Comparison of ENCODE assay signal across 17 mouse cellular contexts in the genomic region with DNA sequence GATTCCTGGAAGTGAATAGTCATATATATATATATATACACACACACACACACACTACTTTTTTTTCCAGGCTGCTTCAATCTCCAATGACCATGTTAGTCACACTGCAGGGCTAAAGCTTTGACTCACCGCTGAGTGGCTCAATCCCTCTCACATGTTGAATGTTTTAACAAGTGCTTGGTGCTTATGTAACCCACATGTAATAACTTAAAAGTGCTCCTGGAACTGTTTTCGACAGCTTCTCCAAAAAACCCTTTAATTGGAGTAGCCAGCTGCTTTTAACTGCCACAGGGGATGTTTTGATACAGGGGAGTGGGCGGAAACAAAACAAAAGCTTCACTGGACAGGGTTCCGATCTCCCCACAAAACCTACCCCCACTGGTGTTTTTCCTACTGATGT. TPM values are rescaled to one million over a fixed set of nuclear protein-coding genes. Genes with fewer than 3 reads are reported as not detected.
DNase-seq lines count a peak whose midpoint lies in the region; ATAC-seq and TF ChIP-seq lines count a peak whose summit lies in the region.
"Had no signal": no experiment of that assay in that cellular context is flagged by ENCODE, and none has a peak within 500 bp of the region (broad histone marks: within the 10 kb centered on the region; RNA-seq: fewer than 3 reads in every experiment).

No protein-coding gene starts in this region.

- H3K4me1 ChIP-seq in lung, postnatal 0 days (ENCODE audit: insufficient read depth, low read depth, low read length) = no peaks in the 10 kb centered on the region
- no peaks in the 10 kb centered on the region for H3K4me1 ChIP-seq in embryonic facial prominence, embryonic 14.5 days (ENCODE audit: control insufficient read depth, insufficient read depth, low read length)
- 0 out of 2 replicates have a peak, but pooled peaks cover 3% of the 10 kb centered on the region for H3K4me1 ChIP-seq in limb, embryonic 14.5 days (ENCODE audit: control insufficient read depth, insufficient read depth, low read length)
- H3K4me1 ChIP-seq in forebrain, embryonic 11.5 days (replicated peaks; ENCODE audit: control insufficient read depth, insufficient read depth, low read length) = no peaks in the 10 kb centered on the region
- H3K4me1 ChIP-seq: heart, embryonic 13.5 days; stomach, embryonic 15.5 days had no signal

- 0 out of 2 replicates have a peak, but pooled peaks have one; percentile 25 for ATAC-seq in lung, postnatal 0 days
- no peak for ATAC-seq in embryonic facial prominence, embryonic 14.5 days (ENCODE audit: low read depth)
- peak; percentile 55; the same call in 1 of the 2 replicates for ATAC-seq in limb, embryonic 14.5 days (ENCODE audit: low FRiP score, low read depth)
- no peak for ATAC-seq in forebrain, embryonic 11.5 days (replicated peaks; ENCODE audit: low FRiP score)
- ATAC-seq: activated CD4-positive, CD25-positive, alpha-beta regulatory T cell, adult 4 months; hindbrain, postnatal 0 days had no signal

- WGBS in lung, postnatal 0 days = 71% methylated on average over 4 of the region's 4 CpGs
- WGBS in embryonic facial prominence, embryonic 14.5 days = 37% methylated on average over 4 of the region's 4 CpGs
- WGBS in limb, embryonic 14.5 days = 18% methylated on average over 4 of the region's 4 CpGs
- WGBS in forebrain, embryonic 11.5 days = 72% methylated on average over 4 of the region's 4 CpGs

- DNase-seq in adrenal gland, adult 2 months = peak; percentile 65
- DNase-seq in adrenal gland, adult 18-20 months (ENCODE audit: low spot score in 2 of 2) = no peak
- no peak for DNase-seq in lung, postnatal 0 days (ENCODE audit: low spot score)
- DNase-seq in lung, postnatal 10 days = no peak
- peak; percentile 41 for DNase-seq in embryonic facial prominence, embryonic 14.5 days (ENCODE audit: low spot score)
- DNase-seq in limb, embryonic 14.5 days (ENCODE audit: low spot score) = peak; percentile 63
- no peak for DNase-seq in forebrain, embryonic 11.5 days (ENCODE audit: low spot score)
- no peak for DNase-seq in cerebellum, adult 11-12 months
- DNase-seq: cerebellum, adult 8-10 months; gastrocnemius, postnatal 10 days; kidney, postnatal 14 days; retina, postnatal 1 day had no signal

- no peak for TF ChIP-seq CTCF in lung, postnatal 0 days (IDR thresholded peaks at IDR 0.05)

- no peaks in the 10 kb centered on the region for H3K36me3 ChIP-seq in lung, postnatal 0 days (ENCODE audit: insufficient read depth, low read length)
- H3K36me3 ChIP-seq in embryonic facial prominence, embryonic 14.5 days (ENCODE audit: control insufficient read depth, insufficient read depth, low read length) = no peaks in the 10 kb centered on the region
- no peaks in the 10 kb centered on the region for H3K36me3 ChIP-seq in limb, embryonic 14.5 days (ENCODE audit: control insufficient read depth, insufficient read depth, low read length)
- no peaks in the 10 kb centered on the region for H3K36me3 ChIP-seq in forebrain, embryonic 11.5 days (ENCODE audit: control insufficient read depth, insufficient read depth, low read length)
- H3K36me3 ChIP-seq: heart, embryonic 13.5 days; stomach, embryonic 15.5 days had no signal

- no peaks in the 10 kb centered on the region for H3K9me3 ChIP-seq in lung, postnatal 0 days (ENCODE audit: low read length)
- H3K9me3 ChIP-seq in embryonic facial prominence, embryonic 14.5 days (ENCODE audit: control insufficient read depth, low read length) = no peaks in the 10 kb centered on the region
- H3K9me3 ChIP-seq in limb, embryonic 14.5 days (ENCODE audit: control insufficient read depth, low read length) = no peaks in the 10 kb centered on the region
- no peaks in the 10 kb centered on the region for H3K9me3 ChIP-seq in forebrain, embryonic 11.5 days (ENCODE audit: control insufficient read depth, low read length)
- H3K9me3 ChIP-seq: stomach, embryonic 15.5 days had no signal

- no peak overlapping the region for H3K4me2 ChIP-seq in lung, postnatal 0 days (replicated peaks; ENCODE audit: low read depth, low read length)
- H3K4me2 ChIP-seq in embryonic facial prominence, embryonic 14.5 days (ENCODE audit: low read depth, low read length) = no peak overlapping the region
- no peak overlapping the region for H3K4me2 ChIP-seq in limb, embryonic 14.5 days (replicated peaks; ENCODE audit: low read depth, low read length, severe bottlenecking)
- H3K4me2 ChIP-seq in forebrain, embryonic 11.5 days (ENCODE audit: low read depth, low read length, severe bottlenecking) = no peak overlapping the region
- H3K4me2 ChIP-seq: heart, embryonic 13.5 days; stomach, embryonic 15.5 days had no signal

- H3K27ac ChIP-seq in lung, postnatal 0 days (ENCODE audit: low read length) = no peak overlapping the region
- H3K27ac ChIP-seq in embryonic facial prominence, embryonic 14.5 days (replicated peaks; ENCODE audit: low read depth, low read length) = no peak overlapping the region
- H3K27ac ChIP-seq in limb, embryonic 14.5 days (replicated peaks; ENCODE audit: low read depth, low read length) = no peak overlapping the region
- H3K27ac ChIP-seq in forebrain, embryonic 11.5 days (ENCODE audit: low read depth, low read length) = no peak overlapping the region
- H3K27ac ChIP-seq: heart, embryonic 13.5 days; hindbrain, postnatal 0 days; liver, embryonic 14.5 days; stomach, embryonic 15.5 days had no signal

- no peak for TF ChIP-seq EP300 in lung, postnatal 0 days (IDR thresholded peaks at IDR 0.05)

- H3K9ac ChIP-seq in lung, postnatal 0 days (replicated peaks; ENCODE audit: low read depth) = no peak overlapping the region
- H3K9ac ChIP-seq in embryonic facial prominence, embryonic 14.5 days (ENCODE audit: low read depth, low read length) = no peak overlapping the region
- no peak overlapping the region for H3K9ac ChIP-seq in limb, embryonic 14.5 days (ENCODE audit: low read depth, low read length, severe bottlenecking)
- H3K9ac ChIP-seq in forebrain, embryonic 11.5 days (ENCODE audit: low read length) = no peak overlapping the region
- H3K9ac ChIP-seq: heart, embryonic 13.5 days; liver, embryonic 14.5 days; stomach, embryonic 15.5 days had no signal

- H3K27me3 ChIP-seq in lung, postnatal 0 days (replicated peaks; ENCODE audit: insufficient read depth, low read length) = no peaks in the 10 kb centered on the region
- H3K27me3 ChIP-seq in embryonic facial prominence, embryonic 14.5 days (replicated peaks; ENCODE audit: control insufficient read depth, insufficient read depth, low read length) = no peaks in the 10 kb centered on the region
- no peaks in the 10 kb centered on the region for H3K27me3 ChIP-seq in limb, embryonic 14.5 days (ENCODE audit: control insufficient read depth, insufficient read depth, low read length)
- no peaks in the 10 kb centered on the region for H3K27me3 ChIP-seq in forebrain, embryonic 11.5 days (ENCODE audit: control insufficient read depth, insufficient read depth, low read length)
- H3K27me3 ChIP-seq: heart, embryonic 13.5 days; stomach, embryonic 15.5 days had no signal

- H3K4me3 ChIP-seq in lung, postnatal 0 days (ENCODE audit: low read depth, low read length) = no peak overlapping the region
- H3K4me3 ChIP-seq in embryonic facial prominence, embryonic 14.5 days (ENCODE audit: low read depth, low read length) = no peak overlapping the region
- no peak overlapping the region for H3K4me3 ChIP-seq in limb, embryonic 14.5 days (replicated peaks; ENCODE audit: low read length)
- H3K4me3 ChIP-seq in forebrain, embryonic 11.5 days (ENCODE audit: low read depth, low read length) = no peak overlapping the region
- H3K4me3 ChIP-seq: heart, embryonic 13.5 days; stomach, embryonic 15.5 days had no signal

- no peak for TF ChIP-seq POLR2A in limb, embryonic 14.5 days (IDR thresholded peaks at IDR 0.05; ENCODE audit: borderline replicate concordance, extremely low read depth, insufficient read depth, insufficient read length)

RNA-seq across cellular contexts. Expression of a gene that starts 29.4 kb away (rescaled TPM):
- 10 to 100 TPM; 27.6 to 35.3 TPM for total RNA-seq in adrenal gland, adult 2 months (2021)
- polyA plus RNA-seq in adrenal gland, adult 2 months (2012; rRNA removed) = 0.77 and 0.84 TPM in 2 replicates
- total RNA-seq in adrenal gland, adult 18-20 months (2021) = 10 to 100 TPM; 24.4 to 26.6 TPM
- polyA plus RNA-seq in lung, postnatal 0 days (2015; fragmentation: Nextera tagmentation; extraction: Ambion mirVana) = 14.9 and 15.7 TPM in 2 replicates
- polyA plus RNA-seq in embryonic facial prominence, embryonic 14.5 days (2014; fragmentation: Nextera tagmentation; extraction: Ambion mirVana) = 26.6 and 28.9 TPM in 2 replicates
- polyA plus RNA-seq in limb, embryonic 14.5 days (2012; rRNA removed) = 17.6 and 36.0 TPM in 2 replicates
- 33.7 and 36.2 TPM in 2 replicates for polyA plus RNA-seq in limb, embryonic 14.5 days (2014; fragmentation: Nextera tagmentation; extraction: Ambion mirVana)
- 34.8 and 37.4 TPM in 2 replicates for polyA plus RNA-seq in forebrain, embryonic 11.5 days (2014; fragmentation: Nextera tagmentation; extraction: Ambion mirVana)

Comparison
In these comparisons a context has a peak if more than half of its experiments do, and no peak if none do; other contexts are left out.
1. DNase-seq: peak in adrenal gland, adult 2 months (single experiment), embryonic facial prominence, embryonic 14.5 days (single experiment) and limb, embryonic 14.5 days (single experiment); none in adrenal gland, adult 18-20 months (0 of 2), lung, postnatal 0 days (single experiment), lung, postnatal 10 days (single experiment), forebrain, embryonic 11.5 days (single experiment) and cerebellum, adult 11-12 months (single experiment).
2. ATAC-seq: peak in lung, postnatal 0 days (single experiment) and limb, embryonic 14.5 days (single experiment); none in embryonic facial prominence, embryonic 14.5 days (single experiment) and forebrain, embryonic 11.5 days (single experiment).